Mouse (Mus musculus): ENCODE measurements at regions not wholly inside any gene's neighbourhood (a gene's known extent, or its start where the extent isn't known, plus 50 kb on each side); places are given as distances from the start of the nearest gene placed in this dataset.

DNA sequence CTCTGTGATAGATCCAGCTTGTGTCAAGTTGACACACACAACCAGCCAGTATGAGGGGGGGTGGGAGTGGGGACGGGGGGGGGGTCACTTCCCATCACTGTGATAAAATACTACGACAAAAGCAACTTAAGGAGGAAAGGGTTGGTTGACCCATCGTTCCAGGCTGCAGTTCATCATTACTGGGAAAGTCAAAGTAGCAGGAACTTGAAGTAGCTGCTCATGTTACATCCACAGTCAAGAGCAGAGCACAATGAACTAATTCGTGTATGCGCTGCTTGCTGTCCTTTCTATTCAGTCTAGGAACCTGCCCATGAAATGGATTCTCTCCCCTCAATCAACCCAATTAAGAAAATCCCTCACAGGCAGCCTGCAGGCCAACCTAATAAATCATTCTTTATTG is 88.8 kb upstream of the Cxcl12 start:
- no peaks in the 10 kb centered on the region for H3K36me3 ChIP-seq (ENCODE audit: control insufficient read depth, insufficient read depth, low read length)
- ATAC-seq: no peak
- no peaks in the 10 kb centered on the region for H3K4me1 ChIP-seq (ENCODE audit: control insufficient read depth, insufficient read depth, low read length)
- no peaks in the 10 kb centered on the region for H3K27me3 ChIP-seq (ENCODE audit: control insufficient read depth, insufficient read depth, low read depth, low read length)
- 64% methylated on average over 5 of the region's 5 CpGs for WGBS
- H3K9me3 ChIP-seq (replicated peaks; ENCODE audit: control insufficient read depth, low read length, poor library complexity, severe bottlenecking): no peaks in the 10 kb centered on the region
- H3K27ac ChIP-seq (ENCODE audit: low read length): no peak overlapping the region
- no peak overlapping the region for H3K4me2 ChIP-seq (ENCODE audit: low read length)
- no peak overlapping the region for H3K9ac ChIP-seq (ENCODE audit: low read depth, low read length)
- H3K4me3 ChIP-seq (ENCODE audit: low read depth, low read length): no peak overlapping the region

DNA sequence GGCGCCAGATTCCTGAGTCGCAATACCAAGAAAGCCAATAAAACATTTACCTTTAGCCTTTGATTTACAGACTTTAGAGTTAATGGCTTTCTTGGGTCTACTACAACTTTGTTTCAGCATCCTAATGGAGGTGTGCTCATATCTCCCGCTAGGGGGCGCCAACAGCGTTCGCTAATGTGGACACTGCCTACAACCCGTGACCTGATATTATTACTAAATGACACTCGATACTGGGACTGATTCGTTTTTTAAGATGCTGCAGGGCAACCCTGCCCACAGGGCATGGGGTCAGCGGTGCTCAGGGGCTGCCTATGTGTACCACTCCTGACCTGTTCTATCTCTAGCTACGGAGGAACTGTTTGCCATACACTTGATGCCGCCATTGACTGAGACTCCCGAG is 87.4 kb upstream of the Cxcl12 start:
- Histone ChIP-seq H3K9me3 (replicated peaks; ENCODE audit: control insufficient read depth, low read length, poor library complexity, severe bottlenecking) (no peaks in the 10 kb centered on the region), H3K4me1 (ENCODE audit: control insufficient read depth, insufficient read depth, low read length) (no peaks in the 10 kb centered on the region), H3K4me2 (ENCODE audit: low read length) (no peak overlapping the region), H3K27me3 (ENCODE audit: control insufficient read depth, insufficient read depth, low read depth, low read length) (no peaks in the 10 kb centered on the region), H3K9ac (ENCODE audit: low read depth, low read length) (no peak overlapping the region), H3K4me3 (ENCODE audit: low read depth, low read length) (no peak overlapping the region), H3K27ac (ENCODE audit: low read length) (no peak overlapping the region), H3K36me3 (ENCODE audit: control insufficient read depth, insufficient read depth, low read length) (no peaks in the 10 kb centered on the region)
- no peak for ATAC-seq
- WGBS: 47% methylated on average over 13 of the region's 13 CpGs

DNA sequence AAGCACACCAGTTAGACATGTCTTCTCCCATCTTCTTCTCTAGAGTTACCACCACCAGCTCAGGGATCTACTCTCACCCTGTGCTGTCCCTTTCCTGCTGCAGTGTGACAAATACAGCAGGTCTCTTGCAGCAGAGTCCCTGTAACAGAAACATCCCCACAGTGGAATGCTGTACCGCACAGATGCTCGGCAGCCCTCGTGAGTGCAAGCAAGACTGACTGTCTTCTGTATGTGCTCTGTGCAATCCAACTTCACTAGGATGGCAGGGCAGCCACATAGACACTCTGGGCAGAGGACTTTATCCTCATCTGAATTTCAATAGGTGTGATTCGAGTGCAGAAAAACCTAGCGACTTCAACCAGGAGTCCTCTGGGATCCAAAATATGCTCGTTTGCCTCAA is 84.1 kb upstream of the Cxcl12 start:
- H3K9ac ChIP-seq (ENCODE audit: low read depth, low read length): no peak overlapping the region
- H3K27me3 ChIP-seq (ENCODE audit: control insufficient read depth, insufficient read depth, low read depth, low read length): no peaks in the 10 kb centered on the region
- H3K4me1 ChIP-seq (ENCODE audit: control insufficient read depth, insufficient read depth, low read length): no peaks in the 10 kb centered on the region
- H3K4me3 ChIP-seq (ENCODE audit: low read depth, low read length): no peak overlapping the region
- 48% methylated on average over 6 of the region's 6 CpGs for WGBS
- no peaks in the 10 kb centered on the region for H3K36me3 ChIP-seq (ENCODE audit: control insufficient read depth, insufficient read depth, low read length)
- no peak overlapping the region for H3K4me2 ChIP-seq (ENCODE audit: low read length)
- ATAC-seq: no peak
- H3K27ac ChIP-seq (ENCODE audit: low read length): no peak overlapping the region
- H3K9me3 ChIP-seq (replicated peaks; ENCODE audit: control insufficient read depth, low read length, poor library complexity, severe bottlenecking): no peaks in the 10 kb centered on the region

DNA sequence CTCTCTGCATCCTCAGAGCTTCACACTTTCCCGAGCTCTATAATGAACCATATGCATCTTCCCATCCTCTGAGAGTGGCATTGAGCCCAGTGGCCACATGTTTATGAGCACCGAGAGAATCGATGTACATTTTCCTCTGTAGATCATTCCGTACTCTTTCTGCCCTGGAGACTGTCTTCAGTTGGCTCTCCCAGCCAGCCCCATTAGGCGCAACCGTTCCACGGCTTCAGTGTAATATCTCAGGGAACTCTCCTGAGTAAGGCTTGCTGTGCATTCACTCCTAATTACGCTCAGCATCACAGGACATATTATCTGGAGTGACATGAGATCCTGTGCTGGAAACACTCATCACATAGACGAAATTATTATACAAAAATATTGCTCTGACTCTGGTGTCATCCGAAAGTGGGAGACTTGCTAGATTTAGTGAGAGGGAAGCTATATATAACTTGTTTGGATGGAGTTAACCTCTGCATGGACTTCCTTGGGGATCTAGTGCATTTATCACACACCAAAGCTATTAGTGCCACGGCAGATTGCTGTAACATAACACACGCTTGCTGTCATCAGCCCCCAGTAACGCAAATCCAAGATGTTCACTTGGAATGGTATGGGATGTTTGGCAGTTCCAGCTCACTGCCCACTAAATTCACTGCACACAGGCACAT is 83.4 kb upstream of the Cxcl12 start:
- Histone ChIP-seq H3K4me2 (ENCODE audit: low read length) (no peak overlapping the region), H3K9ac (ENCODE audit: low read depth, low read length) (no peak overlapping the region), H3K27ac (ENCODE audit: low read length) (no peak overlapping the region), H3K36me3 (ENCODE audit: control insufficient read depth, insufficient read depth, low read length) (no peaks in the 10 kb centered on the region), H3K27me3 (ENCODE audit: control insufficient read depth, insufficient read depth, low read depth, low read length) (no peaks in the 10 kb centered on the region), H3K4me3 (ENCODE audit: low read depth, low read length) (no peak overlapping the region), H3K9me3 (replicated peaks; ENCODE audit: control insufficient read depth, low read length, poor library complexity, severe bottlenecking) (no peaks in the 10 kb centered on the region), H3K4me1 (ENCODE audit: control insufficient read depth, insufficient read depth, low read length) (no peaks in the 10 kb centered on the region)
- no peak for ATAC-seq
- 78% methylated on average over 13 of the region's 13 CpGs for WGBS

DNA sequence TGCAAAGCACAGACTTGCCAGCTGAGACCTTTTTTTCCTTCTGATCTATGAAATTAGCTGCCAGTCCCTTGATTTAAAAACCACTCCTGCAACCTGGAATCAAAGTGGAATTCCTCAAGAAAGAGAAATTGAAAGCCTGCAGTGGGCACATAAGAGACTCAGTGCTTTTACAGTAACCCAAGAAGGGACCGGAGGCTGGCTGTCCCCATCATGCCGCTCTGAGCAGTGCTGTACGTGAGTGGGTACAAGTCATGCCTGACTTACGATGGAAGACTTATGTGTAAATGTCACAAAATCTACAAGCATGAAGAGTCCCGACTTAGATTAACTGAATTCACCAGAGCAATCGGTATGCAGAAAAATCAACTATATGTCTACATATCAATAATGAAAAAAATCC is 73.6 kb upstream of the Cxcl12 start:
- Histone ChIP-seq H3K4me2 (ENCODE audit: low read length) (no peak overlapping the region), H3K4me3 (ENCODE audit: low read depth, low read length) (no peak overlapping the region), H3K4me1 (ENCODE audit: control insufficient read depth, insufficient read depth, low read length) (no peaks in the 10 kb centered on the region), H3K9me3 (replicated peaks; ENCODE audit: control insufficient read depth, low read length, poor library complexity, severe bottlenecking) (no peaks in the 10 kb centered on the region), H3K9ac (ENCODE audit: low read depth, low read length) (no peak overlapping the region), H3K27ac (ENCODE audit: low read length) (no peak overlapping the region), H3K27me3 (ENCODE audit: control insufficient read depth, insufficient read depth, low read depth, low read length) (no peaks in the 10 kb centered on the region), H3K36me3 (ENCODE audit: control insufficient read depth, insufficient read depth, low read length) (no peaks in the 10 kb centered on the region)
- ATAC-seq: no peak
- 93% methylated on average over 6 of the region's 6 CpGs for whole genome bisulfite sequencing

DNA sequence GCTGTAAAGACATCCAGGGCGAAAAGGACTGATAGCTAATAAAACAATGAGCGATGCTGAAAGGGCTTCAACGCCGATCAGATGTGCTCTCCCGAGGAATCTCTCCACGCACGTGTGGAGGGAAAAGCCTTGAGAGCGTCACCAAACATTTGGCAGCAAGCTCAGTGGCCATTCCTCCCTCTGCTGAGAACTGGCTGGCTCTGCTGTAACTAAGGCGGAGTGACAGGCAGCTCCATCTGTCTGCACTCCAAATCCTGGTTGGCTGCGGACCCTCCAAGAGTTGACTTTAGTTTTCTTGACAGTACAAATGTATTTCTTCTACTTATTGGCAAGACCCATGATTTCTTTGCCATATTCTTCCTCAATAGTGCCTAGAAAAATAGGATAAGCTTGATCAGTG is 68.5 kb upstream of the Cxcl12 start:
- ATAC-seq: no peak
- Histone ChIP-seq H3K9me3 (replicated peaks; ENCODE audit: control insufficient read depth, low read length, poor library complexity, severe bottlenecking) (no peaks in the 10 kb centered on the region), H3K36me3 (ENCODE audit: control insufficient read depth, insufficient read depth, low read length) (no peaks in the 10 kb centered on the region), H3K27me3 (ENCODE audit: control insufficient read depth, insufficient read depth, low read depth, low read length) (no peaks in the 10 kb centered on the region), H3K4me2 (ENCODE audit: low read length) (no peak overlapping the region), H3K4me1 (ENCODE audit: control insufficient read depth, insufficient read depth, low read length) (no peaks in the 10 kb centered on the region), H3K4me3 (ENCODE audit: low read depth, low read length) (no peak overlapping the region), H3K27ac (ENCODE audit: low read length) (no peak overlapping the region), H3K9ac (ENCODE audit: low read depth, low read length) (no peak overlapping the region)
- 81% methylated on average over 10 of the region's 10 CpGs for WGBS

DNA sequence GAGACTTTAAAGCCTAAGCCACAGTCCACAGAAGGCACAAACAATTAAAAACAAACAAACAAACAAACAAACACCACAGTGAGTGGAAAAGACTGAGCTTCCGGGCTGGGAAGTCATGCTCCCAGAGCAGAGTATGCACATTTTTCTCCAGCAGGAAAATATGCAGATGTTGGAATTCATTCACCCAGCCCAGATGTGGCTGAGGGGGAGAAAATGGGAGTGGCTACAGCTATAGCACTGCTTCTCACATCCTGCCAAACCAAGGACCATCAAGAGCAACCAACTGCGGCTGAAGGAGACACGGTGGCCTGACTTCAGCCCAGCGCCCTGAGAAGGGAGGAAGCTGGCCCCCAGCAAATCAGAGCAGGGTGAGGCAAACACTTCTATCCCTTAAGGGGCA is 65.6 kb upstream of the Cxcl12 start:
- Histone ChIP-seq H3K27me3 (ENCODE audit: control insufficient read depth, insufficient read depth, low read depth, low read length) (no peaks in the 10 kb centered on the region), H3K4me1 (ENCODE audit: control insufficient read depth, insufficient read depth, low read length) (no peaks in the 10 kb centered on the region), H3K36me3 (ENCODE audit: control insufficient read depth, insufficient read depth, low read length) (no peaks in the 10 kb centered on the region), H3K9ac (ENCODE audit: low read depth, low read length) (no peak overlapping the region), H3K9me3 (replicated peaks; ENCODE audit: control insufficient read depth, low read length, poor library complexity, severe bottlenecking) (no peaks in the 10 kb centered on the region), H3K4me2 (ENCODE audit: low read length) (no peak overlapping the region), H3K4me3 (ENCODE audit: low read depth, low read length) (no peak overlapping the region), H3K27ac (ENCODE audit: low read length) (no peak overlapping the region)
- 87% methylated on average over 4 of the region's 4 CpGs for WGBS
- no peak for ATAC-seq

DNA sequence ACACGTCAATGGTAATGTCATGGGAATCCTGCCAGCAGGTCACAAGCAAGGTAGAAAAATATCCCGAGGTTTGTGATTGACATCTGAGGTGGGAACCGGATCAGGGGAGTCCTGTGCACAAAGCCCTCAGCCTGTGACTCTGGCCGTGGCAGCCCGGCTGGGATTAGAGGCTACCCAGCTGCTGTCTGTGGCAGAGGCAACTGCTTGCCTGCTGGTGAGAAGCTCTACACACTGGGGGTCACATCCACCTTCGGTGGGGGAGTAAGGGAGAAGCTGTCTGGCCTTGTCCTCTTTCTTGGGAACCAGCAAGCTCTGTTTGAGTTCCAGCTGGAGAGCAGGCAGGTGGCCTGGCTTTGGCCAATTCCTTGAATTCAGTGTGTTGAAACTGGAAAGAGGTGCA is 64.3 kb upstream of the Cxcl12 start:
- no peak overlapping the region for H3K9ac ChIP-seq (ENCODE audit: low read depth, low read length)
- 64% methylated on average over 6 of the region's 6 CpGs for WGBS
- H3K4me1 ChIP-seq (ENCODE audit: control insufficient read depth, insufficient read depth, low read length): no peaks in the 10 kb centered on the region
- H3K36me3 ChIP-seq (ENCODE audit: control insufficient read depth, insufficient read depth, low read length): no peaks in the 10 kb centered on the region
- ATAC-seq: no peak
- H3K4me3 ChIP-seq (ENCODE audit: low read depth, low read length): no peak overlapping the region
- H3K9me3 ChIP-seq (replicated peaks; ENCODE audit: control insufficient read depth, low read length, poor library complexity, severe bottlenecking): no peaks in the 10 kb centered on the region
- no peaks in the 10 kb centered on the region for H3K27me3 ChIP-seq (ENCODE audit: control insufficient read depth, insufficient read depth, low read depth, low read length)
- H3K4me2 ChIP-seq (ENCODE audit: low read length): no peak overlapping the region
- no peak overlapping the region for H3K27ac ChIP-seq (ENCODE audit: low read length)

DNA sequence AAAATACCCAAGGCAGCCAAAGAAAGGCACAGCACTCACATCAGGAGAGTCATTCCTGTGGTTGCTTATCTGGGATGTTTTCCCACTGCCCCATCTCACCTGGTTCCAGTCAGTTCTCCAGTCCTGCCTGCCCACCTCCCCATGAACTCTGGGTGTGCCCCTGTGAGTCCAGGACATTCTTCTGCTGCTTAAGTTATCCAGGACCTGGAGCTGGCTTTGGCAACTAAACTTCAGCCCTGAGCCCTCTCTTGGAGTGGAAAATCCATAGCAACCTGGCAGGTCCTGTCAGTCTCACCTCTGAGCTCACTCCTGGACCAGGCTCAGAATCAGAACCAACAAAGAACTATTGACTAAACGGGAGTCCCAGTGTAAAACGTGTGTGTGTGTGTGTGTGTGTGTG is 63.9 kb upstream of the Cxcl12 start:
- H3K27me3 ChIP-seq (ENCODE audit: control insufficient read depth, insufficient read depth, low read depth, low read length): no peaks in the 10 kb centered on the region
- H3K4me1 ChIP-seq (ENCODE audit: control insufficient read depth, insufficient read depth, low read length): no peaks in the 10 kb centered on the region
- no peak overlapping the region for H3K4me3 ChIP-seq (ENCODE audit: low read depth, low read length)
- no peak overlapping the region for H3K4me2 ChIP-seq (ENCODE audit: low read length)
- H3K9me3 ChIP-seq (replicated peaks; ENCODE audit: control insufficient read depth, low read length, poor library complexity, severe bottlenecking): no peaks in the 10 kb centered on the region
- H3K36me3 ChIP-seq (ENCODE audit: control insufficient read depth, insufficient read depth, low read length): no peaks in the 10 kb centered on the region
- no peak for ATAC-seq
- no peak overlapping the region for H3K27ac ChIP-seq (ENCODE audit: low read length)
- H3K9ac ChIP-seq (ENCODE audit: low read depth, low read length): no peak overlapping the region
- 57% methylated on average over 2 of the region's 2 CpGs for WGBS

All from midbrain, embryonic 16.5 days (tissue).